Mouse (Mus musculus) cerebellum, adult 2 months (tissue): ENCODE results near the gene Jph3. TPM values are rescaled to one million over a fixed set of nuclear protein-coding genes. Genes with fewer than 3 reads are reported as not detected.

ENCODE experiments used
- DNase-seq, 2 experiments: peaks; one replicate each; pipeline ENCODE4 v3.0.0; 2021
- H3K27ac ChIP-seq: fragments of 200-500 bp; 2 replicates; pipeline ENCODE4 v1.5.1; 2012; ENCODE audit warnings: low read length, control low read depth, inconsistent platforms; ENCODE audit not compliant: insufficient read depth
- H3K27me3 ChIP-seq: fragments of 200-500 bp; 2 replicates; pipeline ENCODE4 v1.6.1; 2012; ENCODE audit warnings: inconsistent platforms, mild to moderate bottlenecking, low read length, moderate library complexity; ENCODE audit not compliant: control insufficient read depth, insufficient read depth
- H3K4me1 ChIP-seq: fragments of 200-500 bp; 2 replicates; pipeline ENCODE4 v1.6.1; 2011; ENCODE audit warnings: low read length; ENCODE audit not compliant: control insufficient read depth, insufficient read depth
- H3K4me3 ChIP-seq: fragments of 200-500 bp; replicated peaks from 2 replicates; pipeline ENCODE3; 2011; ENCODE audit warnings: mild to moderate bottlenecking, low read depth, low read length, control low read depth; ENCODE audit not compliant: insufficient read depth
- CTCF ChIP-seq: fragments of 200-500 bp; IDR thresholded peaks from 2 replicates; pipeline ENCODE4 v1.5.1; 2011; ENCODE audit warnings: low read depth, mild to moderate bottlenecking, control low read depth, low read length, moderate library complexity, borderline replicate concordance; ENCODE audit not compliant: insufficient read depth
- POLR2A ChIP-seq: fragments of 200-500 bp; IDR thresholded peaks from 2 replicates; pipeline ENCODE4 v1.6.1; 2011; ENCODE audit warnings: low read length, control low read depth, borderline replicate concordance; ENCODE audit not compliant: insufficient read depth
- WGBS: fragments of 180-500 bp; shearing (Covaris S2); methylation state at CpG from one replicate; pipeline ENCODE4 v1.1.7; 2018; 5-methylcytosine and 5-hydroxymethylcytosine counted together
- polyA plus RNA-seq: library from polyadenylated mRNA; depleted of rRNA; stranded (reverse); fragments of >200 nt; gene quantifications from 2 replicates; pipeline ENCODE4 v1.2.3, GENCODE M21; 2012; rRNA removed

Gene Jph3
- 143 and 154 TPM in 2 replicates for polyA plus RNA-seq

DNA sequence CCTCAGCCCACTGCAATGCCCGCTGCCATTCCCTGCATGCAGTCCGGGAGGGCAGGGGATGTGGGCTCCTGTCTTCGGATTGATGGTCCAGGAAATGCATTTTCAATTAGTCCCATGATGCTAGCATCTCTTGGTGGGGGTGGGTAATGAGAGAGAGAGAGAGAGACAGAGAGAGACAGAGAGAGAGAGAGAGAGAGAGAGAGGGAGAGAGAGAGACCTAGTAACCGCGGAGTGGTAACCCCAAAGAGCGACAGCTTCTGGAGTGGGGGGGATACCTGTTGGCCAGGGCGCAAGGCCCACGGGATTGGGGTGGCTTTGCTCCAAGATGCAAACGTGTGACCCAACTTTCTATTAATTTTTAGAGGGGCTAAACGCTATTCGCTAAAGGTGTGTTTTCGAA lies at the start of gene Jph3:
Gene Jph3 (plus strand): TSS at position 301 of the 400 bp plus-strand sequence.
- no peaks in the 10 kb centered on the region for H3K27me3 ChIP-seq
- no peak for DNase-seq
- WGBS = 10% methylated on average over 12 of the region's 12 CpGs
- peak within 1 kb of the TSS; percentile 97 for H3K27ac ChIP-seq
- H3K4me1 ChIP-seq = peaks cover 18% of the 10 kb centered on the region
- peak within 1 kb of the TSS; percentile 92 for H3K4me3 ChIP-seq
- TF ChIP-seq CTCF (no peak), POLR2A (no peak)

DNA sequence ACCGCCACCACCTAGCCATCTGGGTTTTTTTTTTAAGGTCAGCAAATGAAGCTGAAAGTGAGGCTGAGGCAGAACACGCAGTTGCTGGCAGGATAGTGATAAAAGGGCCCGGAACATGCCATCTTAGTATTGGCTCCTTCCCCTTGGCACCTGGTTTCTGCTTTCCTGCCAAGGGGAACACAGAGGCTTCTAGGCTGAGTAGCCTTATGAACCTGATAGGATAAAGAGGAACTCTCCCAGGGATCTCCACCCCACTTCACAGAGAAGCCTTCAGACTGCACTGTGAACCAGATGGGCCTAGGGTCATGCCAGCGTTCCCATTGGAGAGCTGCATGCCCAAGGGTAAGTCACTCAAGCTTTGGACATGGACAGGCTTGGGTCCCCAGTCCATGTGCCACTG lies 48.5 kb upstream of the Jph3 start:
- WGBS = 7% methylated on average over 4 of the region's 4 CpGs

GRCm38 (mm10) chr8:121681457-121681856 lies 48.0 kb upstream of the Jph3 start:
- Histone ChIP-seq H3K4me1 (peaks cover 20% of the 10 kb centered on the region), H3K27ac (peak overlapping the region; percentile 26), H3K27me3 (no peaks in the 10 kb centered on the region), H3K4me3 (no peak overlapping the region)
- DNase-seq = peak; percentile 63 to 72
- whole genome bisulfite sequencing = 6% methylated on average over 10 of the region's 10 CpGs
- TF ChIP-seq POLR2A = no peak
- no peak for TF ChIP-seq CTCF

More for the DNA sequence above, 48.5 kb upstream of the Jph3 start:
- no peak overlapping the region for H3K4me3 ChIP-seq
- DNase-seq = peak; percentile 70 to 85
- H3K27ac ChIP-seq = peak overlapping the region; percentile 26
- no peak for TF ChIP-seq POLR2A
- no peak for TF ChIP-seq CTCF
- H3K27me3 ChIP-seq = no peaks in the 10 kb centered on the region
- peaks cover 20% of the 10 kb centered on the region for H3K4me1 ChIP-seq

GRCm38 (mm10) chr8:121683083-121683832 lies 46.2 kb upstream of the Jph3 start:
- H3K4me1 ChIP-seq = peaks cover 31% of the 10 kb centered on the region
- WGBS = 48% methylated on average over 10 of the region's 10 CpGs
- H3K4me3 ChIP-seq = no peak overlapping the region
- no peak overlapping the region for H3K27ac ChIP-seq
- no peaks in the 10 kb centered on the region for H3K27me3 ChIP-seq
- no peak for DNase-seq
- TF ChIP-seq POLR2A = no peak
- no peak for TF ChIP-seq CTCF

GRCm38 (mm10) chr8:121685419-121685818 lies 44.0 kb upstream of the Jph3 start:
- Histone ChIP-seq H3K4me1 (peaks cover 33% of the 10 kb centered on the region), H3K27ac (no peak overlapping the region), H3K27me3 (no peaks in the 10 kb centered on the region), H3K4me3 (no peak overlapping the region)
- TF ChIP-seq POLR2A (no peak), CTCF (peak; percentile 81)
- WGBS = 27% methylated on average over 4 of the region's 4 CpGs
- DNase-seq = peak; percentile 62 to 71

- Histone ChIP-seq H3K27me3 (no peaks in the 10 kb centered on the region), H3K4me1 (peaks cover 22% of the 10 kb centered on the region), H3K27ac (no peak overlapping the region), H3K4me3 (no peak overlapping the region)
- peak; percentile 47 to 54 for DNase-seq
- TF ChIP-seq CTCF (no peak), POLR2A (no peak)
- 41% methylated on average over 14 of the region's 14 CpGs for WGBS
Measured at GRCm38 (mm10) chr8:121687455-121688161, 41.8 kb upstream of the Jph3 start.

- no peaks in the 10 kb centered on the region for H3K27me3 ChIP-seq
- 75% methylated on average over 5 of the region's 5 CpGs for WGBS
- H3K4me3 ChIP-seq = no peak overlapping the region
- peaks cover 16% of the 10 kb centered on the region for H3K4me1 ChIP-seq
- DNase-seq = no peak
- TF ChIP-seq CTCF = no peak
- TF ChIP-seq POLR2A = no peak
- no peak overlapping the region for H3K27ac ChIP-seq
Measured at GRCm38 (mm10) chr8:121688496-121688895, 40.9 kb upstream of the Jph3 start.

DNA sequence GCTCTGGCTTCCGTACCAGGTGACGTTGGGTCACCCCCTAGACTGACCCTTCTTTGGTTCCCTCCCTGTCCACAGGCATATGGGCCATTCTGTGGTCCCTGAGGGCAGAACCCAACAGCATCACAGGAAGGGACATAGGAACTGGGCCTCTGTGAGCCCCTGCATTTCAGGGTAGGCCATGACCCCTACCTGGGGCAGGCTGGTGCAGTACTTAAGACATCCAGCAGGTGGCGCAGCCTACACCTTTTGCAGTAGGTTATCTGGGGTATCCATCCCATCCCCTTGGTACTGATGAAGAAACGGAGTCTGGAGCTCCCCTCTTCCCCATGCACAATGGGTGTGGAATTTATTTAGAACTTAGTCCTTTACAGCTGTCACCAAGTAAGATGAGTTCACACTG lies 35.0 kb upstream of the Jph3 start:
- Histone ChIP-seq H3K27ac (no peak overlapping the region), H3K27me3 (no peaks in the 10 kb centered on the region), H3K4me3 (no peak overlapping the region), H3K4me1 (peaks cover 35% of the 10 kb centered on the region)
- DNase-seq = peak; percentile 63 to 83
- WGBS = 52% methylated on average over 4 of the region's 4 CpGs
- TF ChIP-seq CTCF (peak; percentile 97), POLR2A (no peak)
